In genomic region chr5:92983942-92984341, GRCm38 (mm10) we compare ENCODE assay signal across 13 mouse cellular contexts.
A peak's percentile ranks its signal among the peaks of the same experiment; 100 is the strongest.
DNase-seq lines count a peak whose midpoint lies in the region; ATAC-seq and TF ChIP-seq lines count a peak whose summit lies in the region.
"Had no signal": no experiment of that assay in that cellular context is flagged by ENCODE, and none has a peak within 500 bp of the region (broad histone marks: within the 10 kb centered on the region; RNA-seq: fewer than 3 reads in every experiment).

No protein-coding gene starts in this region.

- peaks cover 10% of the 10 kb centered on the region; the same call in 1 of the 2 replicates for H3K4me1 ChIP-seq in kidney, embryonic 14.5 days (ENCODE audit: control insufficient read depth, insufficient read depth, low read length)
- H3K4me1 ChIP-seq in ES-Bruce4 (ENCODE audit: control insufficient read depth, insufficient read depth, low read length), result peaks cover 8% of the 10 kb centered on the region
- peaks cover 5% of the 10 kb centered on the region; the same call in 1 of the 2 replicates for H3K4me1 ChIP-seq in midbrain, embryonic 16.5 days (ENCODE audit: control insufficient read depth, insufficient read depth, low read length)

- ATAC-seq in kidney, embryonic 14.5 days (ENCODE audit: low FRiP score, low TSS enrichment), result no peak
- no peak for ATAC-seq in midbrain, embryonic 16.5 days

- DNase-seq in kidney, postnatal 10 days, result peak; percentile 29
- DNase-seq in 416B (ENCODE audit: low read depth) (peak; percentile 39), MN1 (ENCODE audit: low spot score) (no peak)
- DNase-seq in embryo, embryonic 10.5 days (ENCODE audit: low spot score), result peak; percentile 57
- no peak for DNase-seq in spleen, adult 18-20 months
- DNase-seq: cerebellum, adult 11-12 months; heart, adult 18-20 months; right cerebral cortex, adult 18-20 months; thymus, adult 18-20 months had no signal

- WGBS in kidney, embryonic 14.5 days, result 33% methylated on average over 2 of the region's 2 CpGs
- 37% methylated on average over 2 of the region's 2 CpGs for WGBS in midbrain, embryonic 16.5 days

- no peak overlapping the region for H3K4me3 ChIP-seq in kidney, embryonic 14.5 days (ENCODE audit: low read length)
- H3K4me3 ChIP-seq in ES-Bruce4 (ENCODE audit: low read depth, low read length), result no peak overlapping the region
- H3K4me3 ChIP-seq in midbrain, embryonic 16.5 days (ENCODE audit: low read depth, low read length), result no peak overlapping the region

- peak; percentile 72 for TF ChIP-seq CTCF in ES-Bruce4 (IDR thresholded peaks at IDR 0.05; ENCODE audit: low read depth, low read length)

- no peaks in the 10 kb centered on the region for H3K27me3 ChIP-seq in kidney, embryonic 14.5 days (ENCODE audit: control insufficient read depth, insufficient read depth, low read length)
- no peaks in the 10 kb centered on the region for H3K27me3 ChIP-seq in ES-Bruce4 (ENCODE audit: control insufficient read depth, insufficient read depth, low read length, poor library complexity, severe bottlenecking)
- H3K27me3 ChIP-seq in midbrain, embryonic 16.5 days (ENCODE audit: control insufficient read depth, insufficient read depth, low read depth, low read length), result no peaks in the 10 kb centered on the region

- H3K9ac ChIP-seq in kidney, embryonic 14.5 days (ENCODE audit: low read depth, low read length), result no peak overlapping the region
- H3K9ac ChIP-seq in ES-Bruce4 (ENCODE audit: low read depth, poor library complexity, severe bottlenecking), result no peak overlapping the region
- no peak overlapping the region for H3K9ac ChIP-seq in midbrain, embryonic 16.5 days (ENCODE audit: low read depth, low read length)
- H3K9ac ChIP-seq: hindbrain, embryonic 14.5 days had no signal

- H3K9me3 ChIP-seq in kidney, embryonic 14.5 days (ENCODE audit: control insufficient read depth, low read length), result 0 out of 2 replicates have a peak, but pooled peaks cover 3% of the 10 kb centered on the region
- no peaks in the 10 kb centered on the region for H3K9me3 ChIP-seq in ES-Bruce4 (replicated peaks; ENCODE audit: control insufficient read depth, insufficient read depth, low read length, poor library complexity, severe bottlenecking)
- no peaks in the 10 kb centered on the region for H3K9me3 ChIP-seq in midbrain, embryonic 16.5 days (replicated peaks; ENCODE audit: control insufficient read depth, low read length, poor library complexity, severe bottlenecking)

- no peak overlapping the region for H3K4me2 ChIP-seq in kidney, embryonic 14.5 days (replicated peaks; ENCODE audit: low read depth, low read length)
- no peak overlapping the region for H3K4me2 ChIP-seq in midbrain, embryonic 16.5 days (ENCODE audit: low read length)
- H3K4me2 ChIP-seq: hindbrain, embryonic 14.5 days had no signal

- TF ChIP-seq EP300 in ES-Bruce4 (IDR thresholded peaks at IDR 0.05; ENCODE audit: insufficient read depth, low read depth, low read length), result no peak

- H3K27ac ChIP-seq in kidney, embryonic 14.5 days (ENCODE audit: low read depth, low read length), result no peak overlapping the region
- no peak overlapping the region for H3K27ac ChIP-seq in ES-Bruce4 (ENCODE audit: insufficient read depth, low read length)
- H3K27ac ChIP-seq in midbrain, embryonic 16.5 days (ENCODE audit: low read length), result no peak overlapping the region
- H3K27ac ChIP-seq: hindbrain, embryonic 14.5 days had no signal

- TF ChIP-seq POLR2A in ES-Bruce4 (IDR thresholded peaks at IDR 0.05; ENCODE audit: insufficient read depth, low read length), result no peak

- H3K36me3 ChIP-seq in kidney, embryonic 14.5 days (ENCODE audit: control insufficient read depth, insufficient read depth, low read length), result no peaks in the 10 kb centered on the region
- H3K36me3 ChIP-seq in ES-Bruce4 (ENCODE audit: control insufficient read depth, insufficient read depth, low read length, poor library complexity, severe bottlenecking), result no peaks in the 10 kb centered on the region
- no peaks in the 10 kb centered on the region for H3K36me3 ChIP-seq in midbrain, embryonic 16.5 days (ENCODE audit: control insufficient read depth, insufficient read depth, low read length)

Comparison
In these comparisons a context has a peak if more than half of its experiments do, and no peak if none do; other contexts are left out.
1. DNase-seq: peak in kidney, postnatal 10 days (single experiment), 416B (single experiment) and embryo, embryonic 10.5 days (single experiment); none in spleen, adult 18-20 months (0 of 2) and MN1 (single experiment).